Mouse (Mus musculus) neural tube, embryonic 15.5 days (tissue): ENCODE measurements around the gene Gm13283. TPM values are rescaled to one million over a fixed set of nuclear protein-coding genes. Genes with fewer than 3 reads are reported as not detected.
"Not testable (repeated sequence)": the region's sequence is repeated elsewhere in the genome, so short reads cannot be mapped to it uniquely, and the experiment has no call there.

Experiments used
- ATAC-seq: fragments of 200-750 bp; cut with Nextera tagmentation; 2 replicates; pipeline ENCODE4 v1.8.0; 2017; ENCODE audit warnings: mild to moderate bottlenecking, moderate TSS enrichment, moderate library complexity; ENCODE audit not compliant: low FRiP score
- H3K27ac ChIP-seq: fragments of 300-500 bp; sonication (generic); replicated peaks from 2 replicates; pipeline ENCODE4 v1.5.1; 2015; ENCODE audit warnings: mild to moderate bottlenecking, inconsistent platforms
- H3K27me3 ChIP-seq: fragments of 300-500 bp; sonication (generic); replicated peaks from 2 replicates; pipeline ENCODE4 v1.6.1; 2015; ENCODE audit warnings: inconsistent platforms
- H3K36me3 ChIP-seq: fragments of 300-500 bp; sonication (generic); 2 replicates; pipeline ENCODE4 v1.6.1; 2015; ENCODE audit warnings: inconsistent platforms
- H3K4me1 ChIP-seq: fragments of 300-500 bp; sonication (generic); 2 replicates; pipeline ENCODE4 v1.6.1; 2015; ENCODE audit warnings: inconsistent platforms
- H3K4me2 ChIP-seq: fragments of 300-500 bp; sonication (generic); 2 replicates; pipeline ENCODE4 v1.6.1; 2015; ENCODE audit warnings: inconsistent platforms, mild to moderate bottlenecking, moderate library complexity
- H3K4me3 ChIP-seq: fragments of 300-500 bp; sonication (generic); replicated peaks from 2 replicates; pipeline ENCODE4 v1.5.1; 2015; ENCODE audit warnings: mild to moderate bottlenecking, inconsistent platforms
- H3K9ac ChIP-seq: fragments of 300-500 bp; sonication (generic); replicated peaks from 2 replicates; pipeline ENCODE4 v1.6.1; 2015; ENCODE audit warnings: mild to moderate bottlenecking, inconsistent platforms
- H3K9me3 ChIP-seq: fragments of 300-500 bp; sonication (generic); replicated peaks from 2 replicates; pipeline ENCODE4 v1.6.1; 2016; ENCODE audit warnings: inconsistent platforms
- WGBS: fragments of 180-500 bp; shearing (Covaris S2); methylation state at CpG from one replicate; pipeline ENCODE4 v1.1.7; 2015; ENCODE audit warnings: mixed read lengths; 5-methylcytosine and 5-hydroxymethylcytosine counted together
- polyA plus RNA-seq: library from polyadenylated mRNA; unstranded; fragments of >200 nt; fragmentation: Nextera tagmentation; extraction: Ambion mirVana; gene quantifications from 2 replicates; pipeline ENCODE4 v1.2.1, GENCODE M21; 2015

Gm13283 gene
- polyA plus RNA-seq, 1 experiment from 2014 or later: 0.18 TPM

DNA sequence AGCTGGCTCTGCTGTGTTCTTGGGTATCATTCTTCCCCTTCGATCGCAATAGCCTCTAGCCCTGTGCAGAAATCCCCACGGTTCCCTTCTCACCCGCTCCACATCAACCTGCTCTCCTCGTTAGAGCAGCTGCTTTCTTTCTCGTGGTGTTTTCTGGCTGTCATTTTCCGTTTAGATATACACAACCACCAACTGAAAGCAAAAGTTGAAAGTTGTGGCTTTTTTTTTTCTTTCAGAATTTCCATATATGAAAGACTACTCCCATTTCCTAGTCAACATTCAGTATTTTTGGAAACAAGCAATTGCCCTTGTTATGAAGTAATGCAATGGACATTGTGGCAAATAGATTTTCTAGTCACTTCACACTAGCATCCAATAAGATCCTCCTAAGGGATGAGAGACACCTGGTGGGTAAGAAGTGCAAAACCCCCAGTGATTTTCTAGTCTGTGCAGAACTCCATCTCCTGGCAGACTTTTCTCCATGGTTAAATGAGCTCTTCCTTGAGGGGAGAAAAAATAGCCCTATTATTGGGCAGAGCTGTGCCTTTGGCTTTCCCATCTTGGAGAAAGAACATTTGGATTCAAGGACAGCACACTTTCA is 17.0 kb upstream of the Gm13283 start:
- no peaks in the 10 kb centered on the region for H3K27me3 ChIP-seq
- H3K4me1 ChIP-seq: no peaks in the 10 kb centered on the region
- no peak overlapping the region for H3K4me3 ChIP-seq
- H3K4me2 ChIP-seq: no peak overlapping the region
- no peak for ATAC-seq
- no peak overlapping the region for H3K27ac ChIP-seq
- no peak overlapping the region for H3K9ac ChIP-seq
- 79% methylated on average over 7 of the region's 7 CpGs for WGBS
- no peaks in the 10 kb centered on the region for H3K9me3 ChIP-seq
- H3K36me3 ChIP-seq: no peaks in the 10 kb centered on the region

DNA sequence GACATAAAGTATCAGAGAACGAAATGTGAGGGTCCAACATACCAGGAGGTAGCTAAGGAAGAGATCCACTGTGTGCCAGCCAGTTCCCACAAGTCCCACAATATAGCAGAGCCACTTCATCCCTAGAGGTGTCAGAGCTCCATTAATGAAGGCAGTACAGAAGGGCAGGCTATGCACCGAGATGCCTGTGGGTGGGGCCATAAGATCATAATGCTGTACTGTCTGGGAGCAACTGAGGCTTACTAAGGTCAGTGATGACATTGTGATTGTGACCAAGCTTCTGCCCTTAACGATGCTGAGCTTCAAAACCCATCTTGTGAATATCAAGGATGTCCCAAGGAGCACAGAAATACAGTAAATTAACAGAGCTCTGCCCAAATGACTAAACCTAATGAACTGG is 15.7 kb upstream of the Gm13283 start:
- Histone ChIP-seq H3K36me3 (no peaks in the 10 kb centered on the region), H3K4me1 (no peaks in the 10 kb centered on the region), H3K9me3 (no peaks in the 10 kb centered on the region), H3K4me3 (no peak overlapping the region), H3K9ac (no peak overlapping the region), H3K27ac (no peak overlapping the region), H3K4me2 (no peak overlapping the region), H3K27me3 (no peaks in the 10 kb centered on the region)
- ATAC-seq: no peak
- WGBS: 70% methylated on average over 3 of the region's 3 CpGs

DNA sequence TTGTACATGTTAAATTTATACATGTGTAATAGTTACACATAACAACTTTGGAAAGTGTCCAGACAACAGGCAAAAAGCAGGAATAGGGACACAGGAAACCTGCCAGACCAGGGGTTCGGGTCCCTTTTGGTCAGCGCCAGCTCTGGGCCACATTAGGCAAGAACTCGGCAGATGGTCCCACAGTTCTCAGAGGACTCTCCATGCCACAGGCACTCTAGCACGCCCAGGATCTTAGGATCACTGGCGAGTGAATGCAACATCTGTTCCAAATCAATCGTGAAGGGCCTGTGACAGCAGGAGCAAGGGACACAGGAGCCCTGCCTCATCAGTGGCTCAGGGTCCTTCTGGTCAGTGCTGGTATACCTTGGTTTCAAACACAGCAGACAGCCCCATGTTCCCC is 10.0 kb upstream of the Gm13283 start:
- Histone ChIP-seq H3K9me3 (no peaks in the 10 kb centered on the region), H3K4me2 (no peak overlapping the region), H3K27me3 (no peaks in the 10 kb centered on the region), H3K4me1 (no peaks in the 10 kb centered on the region), H3K27ac (no peak overlapping the region), H3K36me3 (no peaks in the 10 kb centered on the region), H3K4me3 (no peak overlapping the region), H3K9ac (no peak overlapping the region)
- 69% methylated on average over 6 of the region's 6 CpGs for WGBS
- ATAC-seq: no peak

DNA sequence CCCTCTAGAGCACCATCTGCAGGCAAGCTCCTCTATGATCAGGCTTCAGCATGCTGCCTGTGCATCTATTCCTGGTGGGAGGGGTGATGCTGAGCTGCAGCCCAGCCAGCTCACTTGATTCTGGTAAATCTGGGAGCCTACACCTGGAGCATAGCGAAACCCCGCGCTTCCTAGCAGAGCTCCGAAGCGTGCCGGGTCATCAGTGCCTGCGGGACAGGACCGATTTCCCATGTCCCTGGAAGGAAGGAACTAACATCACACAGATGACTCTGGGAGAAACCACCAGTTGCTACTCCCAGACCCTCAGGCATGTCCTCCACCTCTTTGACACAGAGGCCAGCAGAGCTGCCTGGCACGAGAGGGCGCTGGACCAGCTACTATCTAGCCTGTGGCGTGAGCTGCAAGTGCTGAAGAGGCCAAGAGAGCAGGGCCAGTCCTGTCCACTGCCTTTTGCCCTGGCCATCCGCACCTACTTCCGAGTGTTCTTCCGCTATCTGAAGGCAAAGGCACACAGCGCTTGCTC is 5.0 kb upstream of the Gm13283 start, which contains the start of gene Gm13271:
Gene Gm13271, plus strand, starts transcription at position 51 of the 523 bp plus-strand sequence.
- H3K4me3 ChIP-seq, H3K9me3 ChIP-seq, H3K4me1 ChIP-seq, H3K9ac ChIP-seq, H3K4me2 ChIP-seq, H3K36me3 ChIP-seq, H3K27ac ChIP-seq, ATAC-seq, H3K27me3 ChIP-seq: not testable (repeated sequence)
- 82% methylated on average over 15 of the region's 15 CpGs for WGBS

DNA sequence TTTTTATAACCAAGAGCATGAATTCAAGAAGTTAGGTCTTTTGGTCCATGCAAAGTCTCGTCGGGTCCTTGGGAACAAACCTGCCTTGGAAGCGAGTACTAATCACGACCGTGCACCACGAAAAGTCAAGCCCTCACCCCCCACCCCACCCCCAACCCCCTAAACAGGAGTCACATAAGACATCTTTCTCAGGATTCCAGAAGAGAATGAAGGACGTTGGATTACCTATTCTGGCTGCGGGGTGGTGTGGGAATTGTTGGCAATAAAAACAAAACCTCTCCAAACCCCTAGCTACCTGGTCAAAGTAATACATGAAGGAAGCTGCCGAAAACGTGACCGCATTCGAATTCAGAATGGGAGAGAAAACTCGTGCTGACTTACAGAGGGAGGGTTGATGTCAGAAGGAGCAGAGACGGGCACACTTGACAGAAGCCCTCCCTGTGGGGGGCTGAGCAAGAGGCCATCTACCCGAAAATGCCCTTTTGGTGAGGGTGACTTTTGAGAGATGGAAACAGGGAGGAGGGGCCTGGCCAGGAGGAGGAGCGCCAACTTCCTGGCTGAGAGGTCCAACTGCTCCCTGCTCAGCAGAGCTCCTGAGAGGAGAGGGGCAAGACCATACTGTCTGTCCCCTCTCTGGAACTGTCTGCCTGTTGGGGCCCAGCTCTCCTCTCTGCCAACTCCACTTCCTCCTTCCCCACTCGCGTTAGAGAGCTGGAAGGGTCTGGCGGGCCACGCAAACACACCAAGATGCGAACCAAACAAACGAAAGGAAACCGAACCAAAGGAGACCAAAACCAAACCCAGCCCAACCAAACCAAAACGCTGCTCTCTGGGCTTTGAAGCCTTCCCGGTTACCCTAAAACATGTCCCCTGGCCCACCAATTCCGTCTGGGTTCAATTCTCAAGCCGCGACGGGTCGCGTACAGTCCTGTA is 3.1 kb upstream of the Gm13283 start:
- not testable (repeated sequence) for H3K27me3 ChIP-seq, H3K36me3 ChIP-seq, ATAC-seq, H3K9me3 ChIP-seq, H3K4me1 ChIP-seq
- 12% methylated on average over 29 of the region's 31 CpGs for WGBS
- Histone ChIP-seq H3K27ac (peak overlapping the region; percentile 74), H3K9ac (peak overlapping the region; percentile 33), H3K4me2 (peak overlapping the region; percentile 68), H3K4me3 (peak overlapping the region; percentile 47)

DNA sequence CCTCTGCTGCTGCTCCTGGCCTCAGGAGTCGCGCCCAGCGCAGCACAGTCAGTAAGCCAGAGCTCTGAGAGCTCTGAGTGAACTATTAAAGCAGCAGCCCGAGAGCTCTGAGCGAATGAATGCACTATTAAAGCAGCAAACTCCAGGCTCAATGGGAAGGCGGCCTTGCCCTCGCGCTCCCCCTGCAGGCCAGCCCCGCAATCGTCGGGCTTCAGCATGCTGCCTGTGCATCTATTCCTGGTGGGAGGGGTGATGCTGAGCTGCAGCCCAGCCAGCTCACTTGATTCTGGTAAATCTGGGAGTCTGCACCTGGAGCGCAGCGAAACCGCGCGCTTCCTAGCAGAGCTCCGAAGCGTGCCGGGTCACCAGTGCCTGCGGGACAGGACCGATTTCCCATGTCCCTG is 2.3 kb upstream of the Gm13283 start:
- Histone ChIP-seq H3K4me2 (peak overlapping the region; percentile 68), H3K9ac (peak overlapping the region; percentile 33), H3K27ac (peak overlapping the region; percentile 74), H3K4me3 (peak overlapping the region; percentile 47)
- ATAC-seq: peak; percentile 100
- not testable (repeated sequence) for H3K9me3 ChIP-seq, H3K27me3 ChIP-seq, H3K36me3 ChIP-seq, H3K4me1 ChIP-seq
- 2% methylated on average over 20 of the region's 21 CpGs for WGBS

DNA sequence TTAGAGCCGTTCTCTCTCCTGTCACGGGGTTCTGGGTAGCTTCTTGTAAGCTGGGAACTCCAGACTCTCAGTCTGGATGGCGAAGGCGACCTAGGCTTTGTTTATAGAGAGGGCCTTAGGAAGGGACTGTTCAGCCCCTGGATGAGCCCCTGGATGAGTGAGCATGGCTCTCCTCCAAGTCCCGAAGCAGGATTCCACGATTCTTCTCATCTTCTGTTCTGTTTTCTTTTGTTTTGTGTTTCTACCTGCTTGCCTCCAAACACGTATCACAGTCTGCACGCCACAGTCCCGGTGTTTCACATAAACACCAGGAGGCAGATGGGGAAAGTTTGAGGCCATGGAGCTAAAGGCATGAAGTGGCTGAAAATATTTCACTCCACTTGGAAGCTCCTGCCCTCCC is 1.2 kb upstream of the Gm13283 start:
- not testable (repeated sequence) for ATAC-seq, H3K9ac ChIP-seq, H3K27me3 ChIP-seq, H3K9me3 ChIP-seq, H3K4me2 ChIP-seq, H3K36me3 ChIP-seq, H3K4me1 ChIP-seq, H3K27ac ChIP-seq, H3K4me3 ChIP-seq
- 89% methylated on average over 9 of the region's 9 CpGs for WGBS

DNA sequence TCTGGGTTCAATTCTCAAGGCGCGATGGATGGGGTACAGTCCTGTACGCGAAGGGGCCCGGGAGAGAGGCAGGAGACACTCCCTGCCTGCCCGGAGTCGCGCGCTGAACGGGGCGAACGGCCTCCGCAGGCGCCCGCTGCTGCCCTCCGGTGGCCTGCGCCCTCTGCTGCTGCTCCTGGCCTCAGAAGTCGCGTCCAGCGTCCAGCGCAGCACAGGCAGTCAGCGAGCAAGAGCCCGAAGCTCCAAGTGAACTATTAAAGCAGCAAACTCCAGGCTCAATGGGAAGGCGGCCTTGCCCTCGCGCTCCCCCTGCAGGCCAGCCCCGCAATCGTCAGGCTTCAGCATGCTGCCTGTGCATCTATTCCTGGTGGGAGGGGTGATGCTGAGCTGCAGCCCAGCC is 512 bp downstream of the Gm13283 start:
- WGBS: 0% methylated on average over 25 of the region's 28 CpGs
- H3K27me3 ChIP-seq, ATAC-seq: not testable (repeated sequence)

DNA sequence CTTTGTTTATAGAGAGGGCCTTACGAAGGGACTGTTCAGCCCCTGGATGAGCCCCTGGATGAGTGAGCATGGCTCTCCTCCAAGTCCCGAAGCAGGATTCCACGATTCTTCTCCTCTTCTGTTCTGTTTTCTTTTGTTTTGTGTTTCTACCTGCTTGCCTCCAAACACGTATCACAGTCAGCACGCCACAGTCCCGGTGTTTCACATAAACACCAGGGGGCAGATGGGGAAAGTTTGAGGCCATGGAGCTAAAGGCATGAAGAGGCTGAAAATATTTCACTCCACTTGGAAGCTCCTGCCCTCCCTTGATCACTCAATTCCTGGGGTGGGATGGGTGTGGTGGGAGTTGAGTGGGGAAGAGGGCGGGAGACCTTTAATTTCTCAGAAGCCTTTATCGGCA is 1.9 kb downstream of the Gm13283 start:
- not testable (repeated sequence) for H3K9ac ChIP-seq, ATAC-seq, H3K4me3 ChIP-seq, H3K27ac ChIP-seq, H3K27me3 ChIP-seq, H3K4me2 ChIP-seq, H3K36me3 ChIP-seq, H3K4me1 ChIP-seq, H3K9me3 ChIP-seq
- WGBS: 71% methylated on average over 6 of the region's 8 CpGs

More for the DNA sequence above, 512 bp downstream of the Gm13283 start:
- H3K36me3 ChIP-seq, H3K27ac ChIP-seq, H3K9me3 ChIP-seq, H3K4me1 ChIP-seq, H3K9ac ChIP-seq: not testable (repeated sequence)
- Histone ChIP-seq H3K4me3 (peak overlapping the region; percentile 36), H3K4me2 (peak overlapping the region; percentile 68)

DNA sequence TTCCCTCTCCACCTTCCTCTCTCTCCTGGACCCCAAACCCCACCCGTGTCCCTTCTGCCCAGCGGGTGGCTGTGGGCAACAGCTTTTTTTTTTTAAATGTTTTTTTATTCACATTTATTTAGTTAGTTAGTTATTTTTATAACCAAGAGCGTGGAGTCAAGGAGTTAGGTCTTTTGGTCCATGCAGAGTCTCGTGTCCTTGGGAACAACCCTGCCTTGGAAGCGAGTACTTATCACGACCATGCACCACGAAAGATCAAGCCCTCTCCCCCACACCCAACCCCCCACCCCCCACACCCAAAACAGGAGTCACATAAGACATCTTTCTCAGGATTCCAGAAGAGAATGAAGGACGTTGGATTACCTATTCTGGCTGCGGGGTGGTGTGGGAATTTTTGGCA is 2.4 kb downstream of the Gm13283 start:
- H3K36me3 ChIP-seq, H3K27ac ChIP-seq, ATAC-seq, H3K4me3 ChIP-seq, H3K9me3 ChIP-seq, H3K4me1 ChIP-seq, H3K27me3 ChIP-seq, H3K4me2 ChIP-seq, H3K9ac ChIP-seq: not testable (repeated sequence)
- WGBS: 63% methylated on average over 9 of the region's 9 CpGs

DNA sequence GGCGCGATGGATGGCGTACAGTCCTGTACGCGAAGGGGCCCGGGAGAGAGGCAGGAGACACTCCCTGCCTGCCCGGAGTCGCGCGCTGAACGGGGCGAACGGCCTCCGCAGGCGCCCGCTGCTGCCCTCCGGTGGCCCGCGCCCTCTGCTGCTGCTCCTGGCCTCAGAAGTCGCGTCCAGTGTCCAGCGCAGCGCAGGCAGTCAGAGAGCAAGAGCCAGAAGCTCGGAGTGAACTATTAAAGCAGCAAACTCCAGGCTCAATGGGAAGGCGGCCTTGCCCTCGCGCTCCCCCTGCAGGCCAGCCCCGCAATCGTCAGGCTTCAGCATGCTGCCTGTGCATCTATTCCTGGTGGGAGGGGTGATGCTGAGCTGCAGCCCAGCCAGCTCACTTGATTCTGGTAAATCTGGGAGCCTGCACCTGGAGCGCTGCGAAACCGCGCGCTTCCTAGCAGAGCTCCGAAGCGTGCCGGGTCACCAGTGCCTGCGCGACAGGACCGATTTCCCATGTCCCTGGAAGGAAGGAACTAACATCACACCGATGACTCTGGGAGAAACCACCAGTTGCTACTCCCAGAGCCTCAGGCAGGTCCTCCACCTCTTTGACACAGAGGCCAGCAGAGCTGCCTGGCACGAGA is 3.6 kb downstream of the Gm13283 start:
- Histone ChIP-seq H3K4me3 (peak overlapping the region; percentile 38), H3K4me2 (peak overlapping the region; percentile 62)
- H3K27ac ChIP-seq, H3K27me3 ChIP-seq, H3K4me1 ChIP-seq, H3K36me3 ChIP-seq, ATAC-seq, H3K9me3 ChIP-seq, H3K9ac ChIP-seq: not testable (repeated sequence)
- 4% methylated on average over 28 of the region's 42 CpGs for WGBS

DNA sequence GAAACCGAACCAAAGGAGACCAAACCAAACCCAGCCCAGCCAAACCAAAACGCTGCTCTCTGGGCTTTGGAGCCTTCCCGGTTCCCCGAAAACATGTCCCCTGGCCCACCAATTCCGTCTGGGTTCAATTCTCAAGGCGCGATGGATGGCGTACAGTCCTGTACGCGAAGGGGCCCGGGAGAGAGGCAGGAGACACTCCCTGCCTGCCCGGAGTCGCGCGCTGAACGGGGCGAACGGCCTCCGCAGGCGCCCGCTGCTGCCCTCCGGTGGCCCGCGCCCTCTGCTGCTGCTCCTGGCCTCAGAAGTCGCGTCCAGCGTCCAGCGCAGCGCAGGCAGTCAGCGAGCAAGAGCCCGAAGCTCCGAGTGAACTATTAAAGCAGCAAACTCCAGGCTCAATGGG is 13.6 kb downstream of the Gm13283 start, which contains the start of gene Gm13290:
Gene Gm13290, plus strand, starts transcription at position 301 of the 400 bp plus-strand sequence.
- no CpG with 5 or more reads among the region's 32 CpGs for WGBS
- not testable (repeated sequence) for H3K9me3 ChIP-seq, H3K27ac ChIP-seq, H3K9ac ChIP-seq, H3K4me3 ChIP-seq, ATAC-seq, H3K4me2 ChIP-seq, H3K4me1 ChIP-seq, H3K36me3 ChIP-seq, H3K27me3 ChIP-seq
